Mouse (Mus musculus) embryonic stem cell, embryonic (primary cell): ENCODE measurements around the gene Klhdc10.

ENCODE experiments used
- CTCF ChIA-PET, 4 experiments: fragments of 300-600 bp in 2 of 4; fragments of 350-600 bp in 2 of 4; sonication (Branson Sonifier 250); formaldehyde crosslinking; loops; one replicate each; lab custom pipeline; 2022; ENCODE audit warnings: inconsistent platforms in 2 of 4; lab: Charles Lee
- POLR2A ChIA-PET, 4 experiments: fragments of 300-600 bp in 2 of 4; fragments of 350-600 bp in 2 of 4; sonication (Branson Sonifier 250); formaldehyde crosslinking; loops; one replicate each; lab custom pipeline; 2022; ENCODE audit warnings: antibody characterized with exemption in 4 of 4, inconsistent platforms in 1 of 4; lab: Charles Lee

Klhdc10 gene

DNA sequence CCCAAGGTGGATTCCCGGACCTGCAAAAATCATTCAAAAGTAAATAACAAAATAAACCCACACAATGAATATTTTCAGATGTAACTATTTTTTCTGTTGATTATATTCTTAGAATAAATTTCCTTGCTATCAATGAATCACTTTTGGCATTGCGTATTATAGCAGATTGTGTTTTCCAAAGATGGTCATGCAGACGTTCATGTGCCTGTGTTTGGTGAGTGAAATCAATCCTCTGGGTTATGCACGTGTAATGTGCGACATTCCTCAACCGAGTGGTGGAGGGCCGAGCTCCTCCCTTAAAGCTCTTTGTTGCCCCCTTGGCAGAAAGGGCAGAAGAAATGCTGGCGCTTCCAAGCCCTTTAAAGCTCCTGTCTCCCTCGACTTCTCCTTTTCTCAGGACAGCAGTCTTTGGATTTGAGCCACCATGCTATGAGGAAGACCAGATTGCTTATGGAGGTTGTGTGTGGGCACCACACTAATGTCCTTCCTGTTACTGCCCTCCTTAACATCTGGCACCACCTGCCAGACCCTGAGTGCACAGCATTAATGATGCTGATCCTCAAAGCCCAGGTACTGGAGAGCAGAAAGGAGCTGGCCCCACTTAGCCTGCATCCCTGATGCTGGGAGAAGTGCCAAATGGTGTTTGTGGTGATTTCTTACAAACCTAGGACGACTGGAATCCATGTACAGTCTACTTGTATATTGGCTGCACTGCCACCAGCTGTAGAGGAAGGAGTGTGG, 74.5 kb downstream of the Klhdc10 start:
- CTCF ChIA-PET = interaction anchor here in 1 of 4 experiments (2.2 kb wide), 1 partner anchor 16 kb away, joined by 7 read pairs; no protein-coding TSS in a partner anchor
- POLR2A ChIA-PET = interaction anchor here in 2 of 4 experiments (0.6 to 2.4 kb wide), 10 partner anchors 10 to 437 kb away, joined by 3 to 23 read pairs (median 6); partner anchors contain the start of genes Ssmem1 (in 1 of the 2) and Tmem209 (in 1 of the 2)

GRCm38 (mm10) chr6:30477210-30477714, 75.6 kb downstream of the Klhdc10 start:
- ChIA-PET CTCF (interaction anchor here in 2 of 4 experiments (1.0 to 2.2 kb wide), 2 partner anchors 8 to 17 kb away, joined by 4 to 7 read pairs; no protein-coding TSS in a partner anchor), POLR2A (interaction anchor here in 3 of 4 experiments (0.6 to 2.4 kb wide), 8 partner anchors 9 to 505 kb away, joined by 3 to 11 read pairs (median 7); partner anchors contain the start of genes Klhdc10 (in 1 of the 3), Ssmem1 (in 1 of the 3) and Tmem209 (in 1 of the 3))

DNA sequence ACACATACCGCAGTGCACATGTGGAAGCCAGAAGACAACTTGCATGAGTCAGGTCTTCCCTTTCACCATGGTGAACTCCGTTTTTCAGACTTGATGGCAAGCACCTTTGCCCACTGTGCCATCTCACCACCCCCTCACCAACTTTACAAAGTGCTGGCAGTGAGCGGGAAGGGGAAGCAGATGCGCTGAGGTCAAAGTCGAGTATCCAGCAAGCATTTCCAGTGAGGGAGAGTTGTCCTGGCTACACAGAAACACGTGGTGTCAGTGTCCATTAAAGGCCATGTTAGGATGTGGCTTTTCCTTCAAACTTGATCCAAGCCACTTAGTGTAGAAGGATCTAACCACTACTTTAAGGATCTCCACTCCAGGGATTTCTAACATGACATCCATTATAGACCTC, 76.1 kb downstream of the Klhdc10 start:
- CTCF ChIA-PET = interaction anchor here in 2 of 4 experiments (0.5 to 2.2 kb wide), 5 partner anchors 9 to 505 kb away, joined by 3 to 7 read pairs (median 4); no protein-coding TSS in a partner anchor
- POLR2A ChIA-PET = interaction anchor here in 3 of 4 experiments (0.6 to 2.4 kb wide), 9 partner anchors 9 to 505 kb away, joined by 3 to 11 read pairs (median 7); partner anchors contain the start of genes Klhdc10 (in 1 of the 3), Ssmem1 (in 1 of the 3) and Tmem209 (in 1 of the 3)

- ChIA-PET CTCF (interaction anchor here in 1 of 4 experiments (1.5 kb wide), 1 partner anchor 11 kb away, joined by 3 read pairs; no protein-coding TSS in a partner anchor), POLR2A (interaction anchor here in 2 of 4 experiments (1.6 to 2.4 kb wide), 3 partner anchors 9 to 13 kb away, joined by 4 to 13 read pairs (median 8); no protein-coding TSS in a partner anchor)
Measured at GRCm38 (mm10) chr6:30479418-30479817, 77.8 kb downstream of the Klhdc10 start.

DNA sequence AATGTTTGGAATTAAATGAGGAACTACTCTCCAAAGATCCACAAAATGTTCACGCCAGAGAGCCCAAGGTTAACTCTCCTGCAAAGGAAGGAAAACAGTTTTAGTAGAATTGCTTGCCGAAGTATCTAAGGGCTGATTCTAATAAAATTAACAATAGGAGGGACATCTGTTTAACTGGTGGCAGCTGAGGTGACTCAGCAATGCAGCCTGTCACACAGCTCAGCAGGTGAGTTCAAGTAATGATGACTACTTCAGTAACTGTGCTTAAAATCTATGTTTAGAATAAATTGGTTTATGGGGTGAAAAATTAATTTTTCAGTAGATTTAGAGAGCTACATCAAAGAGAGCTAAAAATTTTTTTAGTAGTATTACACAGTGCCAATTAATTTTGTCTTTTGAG, 81.2 kb downstream of the Klhdc10 start:
- ChIA-PET POLR2A (interaction anchor here in 2 of 4 experiments (0.9 to 10.1 kb wide), 8 partner anchors 9 to 27 kb away, joined by 3 to 78 read pairs (median 4); partner anchors contain the start of genes Ssmem1 (in 2 of the 2) and Tmem209 (in 2 of the 2)), CTCF (interaction anchor here in 1 of 4 experiments (1.0 kb wide), 1 partner anchor 14 kb away, joined by 3 read pairs; no protein-coding TSS in a partner anchor)

DNA sequence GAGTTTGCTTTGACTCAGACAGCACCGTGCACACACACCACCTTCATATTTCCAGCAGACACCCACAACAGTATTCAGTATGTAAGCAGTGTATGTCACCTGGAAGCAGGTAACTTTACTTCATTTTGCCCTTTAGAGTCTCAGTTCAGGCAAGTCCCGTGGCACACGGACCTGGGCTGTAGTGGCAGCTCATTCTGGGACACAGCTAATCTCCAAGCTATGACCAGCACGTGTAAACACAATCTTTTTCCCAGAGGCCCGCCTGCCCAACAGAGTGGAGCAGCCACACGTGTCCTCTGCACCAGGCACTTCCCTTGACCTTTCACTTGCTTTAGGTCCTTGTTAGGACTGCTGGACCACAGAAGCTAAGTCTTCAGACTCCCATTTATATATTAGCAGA, 84.8 kb downstream of the Klhdc10 start:
- POLR2A ChIA-PET = interaction anchor here in 3 of 4 experiments (0.9 to 10.1 kb wide), 7 partner anchors 9 to 23 kb away, joined by 3 to 78 read pairs (median 4); partner anchors contain the start of genes Ssmem1 (in 2 of the 3) and Tmem209 (in 2 of the 3)
- CTCF ChIA-PET = no interaction called here

- POLR2A ChIA-PET = interaction anchor here in 3 of 4 experiments (1.0 to 5.6 kb wide), 10 partner anchors 10 to 108 kb away, joined by 4 to 43 read pairs (median 6); partner anchors contain the start of genes Ssmem1 (in 3 of the 3), Tmem209 (in 3 of the 3) and Zc3hc1 (in 1 of the 3)
- CTCF ChIA-PET = interaction anchor here in 3 of 4 experiments (0.6 to 0.7 kb wide), 3 partner anchors 10 to 900 kb away, joined by 3 to 4 read pairs (median 3); no protein-coding TSS in a partner anchor
Measured at GRCm38 (mm10) chr6:30499049-30499448, 97.4 kb downstream of the Klhdc10 start.
